Mouse (Mus musculus) adrenal gland (tissue): ENCODE results near the gene Sprr2i.

Experiments
- intact Hi-C: fragments of 180-260 bp; cut with DNase I; formaldehyde crosslinking; loops from one replicate; pipeline ENCODE4 v1.15.1; 2025
- long read RNA-seq, 2 experiments: library from polyadenylated mRNA; unstranded; transcript quantifications; one replicate each; pipeline ENCODE4 v2.0.0; 2020; ENCODE audit warnings: borderline replicate concordance in 1 of 2; ENCODE audit not compliant: insufficient replicate concordance in 1 of 2

Gene Sprr2i
- long read RNA-seq, experiment 1, result 0 reads
- long read RNA-seq, experiment 2, result 0 reads

GRCm38 (mm10) chr3:92407691-92408090, at the start of gene Sprr2i:
Sprr2i (plus strand) TSS chr3:92407991.
- intact Hi-C loops, result no loop called here

DNA sequence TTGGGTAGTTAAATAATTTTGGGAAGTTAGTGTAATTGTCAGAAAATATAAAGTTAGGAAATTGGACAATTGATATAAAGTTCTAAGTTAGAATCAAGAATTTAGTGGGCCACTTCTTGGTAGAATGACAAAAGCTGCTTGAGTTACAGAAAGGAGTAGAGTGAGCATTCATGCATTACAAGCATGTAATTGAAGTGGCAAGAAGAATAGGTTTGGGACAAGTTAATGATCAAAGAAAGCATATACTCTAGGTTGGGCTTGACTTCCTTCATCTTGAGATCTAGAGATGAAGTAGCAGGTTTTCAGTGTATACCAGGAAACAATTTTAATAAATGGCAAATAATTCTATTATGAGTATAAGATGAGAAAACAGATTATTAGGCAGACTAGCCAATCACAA, 46.2 kb upstream of the Sprr2i start:
- intact Hi-C loops, result no loop called here

DNA sequence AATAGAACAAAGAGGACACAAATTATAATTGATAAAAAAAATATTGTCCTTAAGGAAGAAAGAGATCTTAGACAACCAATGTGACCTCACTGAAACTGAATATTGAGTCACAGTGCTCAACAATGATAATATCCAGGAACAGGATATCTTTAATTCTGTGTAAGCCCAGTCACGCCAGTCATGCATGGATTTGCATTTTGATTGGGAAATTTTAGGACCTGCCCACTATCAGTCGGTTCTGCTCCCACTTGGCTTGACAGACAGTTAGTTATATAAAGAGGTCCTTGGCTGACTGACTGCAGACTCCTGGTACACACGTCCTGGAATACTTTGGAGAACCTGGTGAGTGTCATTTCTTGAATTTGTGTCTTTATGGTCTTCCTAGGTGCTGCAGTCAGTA, 42.9 kb upstream of the Sprr2i start, which contains the start of gene Sprr2f:
Gene Sprr2f (plus strand): TSS at position 301 of the 400 bp plus-strand sequence.
- intact Hi-C loops, result no loop called here

DNA sequence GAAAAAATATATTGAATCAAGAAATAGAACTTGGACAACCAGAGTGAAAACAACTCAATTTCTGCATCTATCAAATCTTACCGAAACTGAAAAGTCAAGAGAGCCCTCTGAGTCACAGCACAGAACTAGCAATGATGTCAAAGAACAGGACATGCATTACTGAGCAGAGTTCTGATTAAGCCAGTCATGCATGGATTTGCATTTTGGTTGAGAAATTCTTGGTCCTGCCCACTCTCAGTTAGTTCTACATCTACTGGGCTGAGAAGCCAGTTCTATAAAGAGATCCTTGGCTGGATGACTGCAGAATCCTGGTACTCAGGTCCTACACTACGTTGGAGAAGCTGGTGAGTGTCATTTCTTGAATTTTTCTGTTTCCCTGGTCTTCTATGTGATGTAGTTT, 34.2 kb upstream of the Sprr2i start:
- intact Hi-C loops, result no loop called here

DNA sequence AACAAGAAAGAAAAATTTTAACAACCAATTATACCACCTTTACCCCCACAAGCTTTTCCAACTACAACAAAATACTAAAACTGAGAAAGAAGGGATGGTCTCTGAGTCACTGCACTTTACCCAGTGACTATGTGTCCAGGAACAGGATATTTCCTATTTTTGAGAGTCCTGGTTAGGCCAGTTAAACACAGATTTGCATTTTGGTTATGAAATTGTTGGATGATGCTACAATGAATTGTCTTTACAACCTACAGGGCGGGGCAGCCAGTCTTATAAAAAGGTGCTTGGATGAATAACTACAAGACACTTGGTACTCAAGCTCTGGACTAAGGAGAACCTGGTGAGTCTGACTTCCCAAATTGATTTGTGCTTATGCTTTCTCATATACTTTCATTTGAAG, 22.4 kb upstream of the Sprr2i start, which contains the start of gene Sprr2h:
Gene Sprr2h (plus strand): TSS at position 301 of the 400 bp plus-strand sequence.
- intact Hi-C loops, result no loop called here

- intact Hi-C loops, result loop anchor here (2.0 to 10.0 kb wide), 2 partner anchors 116 to 240 kb away; no protein-coding TSS in a partner anchor
Observed at GRCm38 (mm10) chr3:92394301-92394700, 13.5 kb upstream of the Sprr2i start.

DNA sequence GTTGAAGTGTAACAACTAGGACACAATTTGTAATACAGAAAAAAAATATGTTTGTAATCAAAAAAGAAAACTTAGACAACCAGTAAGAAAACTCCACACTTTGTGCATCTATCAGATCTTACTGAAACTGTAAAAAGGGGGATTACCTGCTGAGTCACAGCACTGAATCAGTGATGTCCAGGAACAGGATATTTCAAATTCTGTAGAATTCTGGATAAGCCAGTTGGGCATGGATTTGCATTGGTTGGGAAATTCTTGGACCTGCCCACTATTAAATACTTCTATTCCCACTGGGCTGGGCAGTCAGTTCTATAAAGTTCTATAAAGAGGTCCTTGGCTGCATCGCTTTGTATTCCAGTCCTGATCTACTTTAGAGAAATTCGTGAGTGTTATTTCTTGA, 10.0 kb downstream of the Sprr2i start, which contains the start of gene Sprr2j-ps:
Gene Sprr2j-ps (plus strand): TSS at position 301 of the 400 bp plus-strand sequence.
- intact Hi-C loops, result no loop called here

GRCm38 (mm10) chr3:92429323-92429722, 21.5 kb downstream of the Sprr2i start, which contains the start of gene Gm9774:
Gm9774 (minus strand) TSS chr3:92429423.
- intact Hi-C loops, result no loop called here

DNA sequence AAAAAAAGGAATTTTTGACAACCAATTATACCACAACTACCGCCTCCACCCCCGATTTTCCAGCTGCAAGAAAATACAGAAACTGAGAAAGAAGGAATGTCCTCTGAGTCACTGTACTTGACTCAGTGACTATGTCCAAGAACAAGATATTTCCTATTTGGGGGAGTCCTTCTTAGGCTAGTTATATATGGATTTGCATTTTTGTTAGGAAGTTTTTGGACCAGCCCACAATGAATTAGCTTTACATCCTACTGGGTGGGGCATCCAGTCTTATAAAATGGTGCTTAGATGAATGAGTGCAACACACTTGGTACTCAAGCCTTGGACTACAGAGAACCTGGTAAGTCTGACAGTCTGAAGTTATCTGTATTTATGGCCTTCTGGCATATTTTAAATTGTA, 24.5 kb downstream of the Sprr2i start, which contains the start of gene Sprr2k:
Gene Sprr2k (plus strand): TSS at position 301 of the 400 bp plus-strand sequence.
- intact Hi-C loops, result no loop called here

DNA sequence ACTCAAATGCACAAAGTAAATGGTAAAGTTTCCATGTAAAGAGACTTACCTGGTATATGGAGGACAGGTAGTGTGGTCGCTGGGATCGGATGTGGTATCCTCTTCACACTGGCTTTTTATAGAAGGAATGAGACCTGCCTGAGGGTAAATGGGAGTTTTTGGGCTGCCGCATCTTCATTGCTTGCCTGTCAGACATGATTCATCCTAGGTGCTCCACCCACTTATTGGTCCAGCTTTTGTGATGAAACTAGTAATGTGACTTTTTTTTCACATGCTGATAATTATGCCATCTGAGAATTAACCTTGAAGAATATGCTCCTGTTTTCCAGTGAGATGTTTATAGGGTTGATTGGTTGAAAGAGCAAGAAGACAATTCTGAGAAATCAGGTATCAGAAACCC, 30.9 kb downstream of the Sprr2i start, which contains the start of gene Sprr1b:
Gene Sprr1b (minus strand): TSS at position 101 of the 400 bp plus-strand sequence.
- intact Hi-C loops, result no loop called here

DNA sequence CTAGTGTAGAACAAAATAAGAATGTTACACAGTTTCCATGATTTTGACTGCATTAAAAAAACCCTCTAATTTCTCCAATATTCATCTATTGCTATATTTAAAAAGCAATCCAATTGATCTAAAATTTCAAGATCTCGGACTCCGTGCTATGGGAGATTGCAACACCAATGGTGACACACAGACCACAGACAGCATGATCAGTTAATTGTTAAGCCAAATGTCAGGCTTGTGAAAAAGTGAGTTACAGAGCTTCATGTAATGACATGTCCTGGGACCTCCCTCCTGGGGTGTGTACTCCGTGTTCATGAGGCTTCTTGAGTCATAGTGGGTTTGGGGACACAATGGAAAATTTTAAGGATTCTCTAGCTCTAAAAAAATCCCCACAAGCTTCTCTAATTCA, 32.4 kb downstream of the Sprr2i start:
- intact Hi-C loops, result no loop called here

DNA sequence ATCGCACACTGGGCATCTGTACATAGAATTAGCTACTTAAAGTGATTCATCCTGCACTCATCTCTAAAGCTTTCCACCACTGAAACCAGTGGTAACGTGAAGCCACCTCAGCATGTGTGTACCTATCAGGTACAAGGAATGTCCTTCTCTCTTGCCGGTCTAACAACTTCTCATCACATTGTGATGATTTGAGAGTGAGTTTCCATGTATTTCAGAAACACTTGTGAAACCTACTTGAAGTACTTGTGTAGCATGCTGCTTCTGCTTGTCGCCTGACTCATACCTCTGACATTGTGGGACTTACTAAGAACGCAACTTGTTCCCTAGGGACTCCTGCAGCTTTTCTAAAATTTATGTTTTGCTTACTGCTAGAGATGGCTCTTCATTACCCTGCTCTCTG, 47.4 kb downstream of the Sprr2i start:
- intact Hi-C loops, result no loop called here

GRCm38 (mm10) chr3:92458620-92459019, 50.8 kb downstream of the Sprr2i start, which contains the start of gene Sprr3:
Sprr3 (minus strand) TSS chr3:92458720.
- intact Hi-C loops, result no loop called here
